Mouse (Mus musculus): Measurements from ENCODE around the gene Dhrs7b. TPM values are rescaled to one million over a fixed set of nuclear protein-coding genes. Genes with fewer than 3 reads are reported as not detected.

Dhrs7b gene
- polyA plus RNA-seq, 1 experiment: not detected

DNA sequence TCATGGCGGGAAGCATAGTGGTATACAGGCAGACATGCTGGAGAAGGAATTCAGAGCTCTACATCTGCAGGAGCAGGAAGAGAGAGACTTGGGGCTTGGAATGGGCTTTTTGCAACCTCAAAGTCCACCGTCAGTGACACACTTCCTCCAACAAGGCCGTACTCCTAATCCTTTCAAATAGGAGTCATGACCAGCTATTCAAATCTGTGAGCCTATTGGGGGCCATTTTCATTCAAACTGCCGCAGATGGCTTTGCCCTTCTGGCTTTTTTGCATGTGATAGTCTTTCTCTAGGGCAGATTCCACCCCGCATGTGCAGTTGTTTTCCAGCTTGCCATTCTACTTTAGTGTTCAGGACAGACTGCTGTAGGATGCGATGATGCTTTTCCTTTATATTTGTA, 6.5 kb downstream of the Dhrs7b start:
- TF ChIP-seq POLR2A (IDR thresholded peaks at IDR 0.05; ENCODE audit: insufficient read depth, low read depth, low read length) (no peak), CTCF (IDR thresholded peaks at IDR 0.05; ENCODE audit: insufficient read depth, low read depth, low read length) (no peak)
- H3K4me3 ChIP-seq (ENCODE audit: insufficient read depth, low read depth, low read length): no peak overlapping the region
- no peak overlapping the region for H3K27ac ChIP-seq (ENCODE audit: insufficient read depth, low read depth, low read length)
- no peaks in the 10 kb centered on the region for H3K4me1 ChIP-seq (ENCODE audit: control insufficient read depth, insufficient read depth, low read length)
- WGBS: 93% methylated on average over 6 of the region's 6 CpGs

DNA sequence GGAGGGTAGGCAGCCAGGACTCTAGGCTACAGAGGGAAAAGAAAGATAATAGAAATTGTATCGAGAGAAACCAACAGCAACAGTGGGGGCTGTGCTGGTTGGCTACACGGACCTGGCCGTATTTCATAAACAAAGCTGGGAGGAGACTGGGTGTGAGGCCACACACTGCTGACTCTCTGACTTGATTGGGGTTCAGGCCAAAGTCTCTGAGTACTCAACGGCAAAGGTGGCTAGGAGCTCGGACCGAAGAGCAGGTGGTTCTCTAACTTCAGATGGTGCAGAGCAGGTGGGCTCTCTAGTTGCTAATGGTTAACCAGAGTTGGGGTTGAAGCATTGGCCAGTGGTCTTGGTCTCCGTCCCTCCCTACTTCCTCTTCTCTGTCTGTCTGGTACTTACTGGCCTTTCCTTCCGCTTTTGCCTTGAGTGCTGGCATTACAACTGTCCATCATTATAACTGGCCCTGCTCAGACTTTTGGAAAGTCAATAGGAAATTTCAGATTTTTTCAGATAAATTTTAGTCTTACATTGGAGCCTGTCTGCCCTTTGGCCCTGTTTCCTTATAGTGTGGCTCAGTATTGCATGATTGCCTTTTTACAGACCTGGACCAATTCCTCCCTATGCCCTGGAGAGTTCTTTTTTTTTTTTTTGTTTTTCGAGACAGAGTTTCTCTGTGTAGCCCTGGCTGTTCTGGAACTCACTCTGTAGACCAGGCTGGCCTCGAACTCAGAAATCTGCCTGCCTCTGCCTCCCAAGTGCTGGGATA, 7.4 kb downstream of the Dhrs7b start:
- Histone ChIP-seq H3K27ac (ENCODE audit: insufficient read depth, low read depth, low read length) (no peak overlapping the region), H3K4me3 (ENCODE audit: insufficient read depth, low read depth, low read length) (no peak overlapping the region), H3K4me1 (ENCODE audit: control insufficient read depth, insufficient read depth, low read length) (no peaks in the 10 kb centered on the region)
- TF ChIP-seq CTCF (IDR thresholded peaks at IDR 0.05; ENCODE audit: insufficient read depth, low read depth, low read length): no peak
- TF ChIP-seq POLR2A (IDR thresholded peaks at IDR 0.05; ENCODE audit: insufficient read depth, low read depth, low read length): no peak
- WGBS: 87% methylated on average over 10 of the region's 10 CpGs

DNA sequence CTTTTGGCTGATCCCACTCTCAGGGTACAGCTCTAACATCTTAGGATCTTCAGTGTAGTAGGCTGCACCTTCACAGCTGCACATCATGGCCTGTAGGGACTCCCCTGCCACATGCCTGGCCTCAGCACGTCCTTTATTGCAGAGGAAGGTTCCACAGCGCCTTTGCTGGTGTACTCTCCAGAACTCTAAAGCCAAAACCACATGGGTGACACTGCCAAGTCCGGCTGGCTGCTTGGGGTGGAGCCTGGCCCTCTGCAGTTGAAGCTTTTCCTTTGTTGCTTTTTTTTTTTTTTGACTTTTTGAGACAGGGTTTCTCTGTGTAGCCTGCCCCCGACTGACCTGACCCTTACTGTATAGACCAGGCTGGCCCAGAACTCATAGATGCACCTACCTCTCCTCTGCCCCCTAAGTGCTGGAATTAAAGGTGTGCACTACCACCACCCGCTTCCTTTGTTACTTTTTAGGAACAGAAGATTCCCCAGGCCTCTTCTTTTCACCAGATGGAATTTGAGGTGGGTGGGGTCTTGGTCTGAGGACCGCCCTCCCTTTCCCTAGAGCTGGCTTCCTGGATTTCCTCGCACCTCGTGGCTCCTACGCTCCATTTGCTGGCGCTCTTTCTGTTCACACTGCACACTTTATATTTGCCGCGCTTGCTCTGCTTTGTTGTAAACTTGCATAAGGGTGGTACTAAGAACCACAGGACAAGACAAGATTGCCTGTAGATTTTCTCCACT, 11.2 kb downstream of the Dhrs7b start:
- Histone ChIP-seq H3K27ac (ENCODE audit: insufficient read depth, low read depth, low read length) (no peak overlapping the region), H3K4me3 (ENCODE audit: insufficient read depth, low read depth, low read length) (no peak overlapping the region), H3K4me1 (ENCODE audit: control insufficient read depth, insufficient read depth, low read length) (no peaks in the 10 kb centered on the region)
- 74% methylated on average over 12 of the region's 12 CpGs for WGBS
- no peak for TF ChIP-seq POLR2A (IDR thresholded peaks at IDR 0.05; ENCODE audit: insufficient read depth, low read depth, low read length)
- no peak for TF ChIP-seq CTCF (IDR thresholded peaks at IDR 0.05; ENCODE audit: insufficient read depth, low read depth, low read length)

DNA sequence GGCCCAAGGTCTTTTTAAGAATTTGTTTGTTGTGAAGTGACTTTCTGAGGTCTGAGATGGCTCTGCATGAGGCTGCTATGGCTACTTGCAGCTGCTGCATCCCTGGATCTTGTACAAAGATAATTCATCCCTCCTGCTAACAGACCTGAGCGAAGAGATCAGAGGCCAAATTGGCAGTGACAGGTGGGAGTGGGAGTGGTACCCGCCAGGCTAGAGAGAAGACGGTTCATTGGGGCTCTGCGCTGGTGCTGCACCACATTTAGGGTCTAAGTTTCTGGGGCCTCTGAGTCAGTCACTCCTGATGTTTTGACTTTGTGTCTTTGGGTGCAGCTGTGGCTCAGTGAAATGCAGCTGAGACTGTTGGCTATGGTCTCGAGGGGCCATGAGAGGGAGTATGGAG, 13.0 kb downstream of the Dhrs7b start:
- no peak for TF ChIP-seq POLR2A (IDR thresholded peaks at IDR 0.05; ENCODE audit: insufficient read depth, low read depth, low read length)
- no peak for TF ChIP-seq CTCF (IDR thresholded peaks at IDR 0.05; ENCODE audit: insufficient read depth, low read depth, low read length)
- H3K27ac ChIP-seq (ENCODE audit: insufficient read depth, low read depth, low read length): no peak overlapping the region
- H3K4me3 ChIP-seq (ENCODE audit: insufficient read depth, low read depth, low read length): no peak overlapping the region
- H3K4me1 ChIP-seq (ENCODE audit: control insufficient read depth, insufficient read depth, low read length): no peaks in the 10 kb centered on the region
- WGBS: 89% methylated on average over 5 of the region's 5 CpGs

DNA sequence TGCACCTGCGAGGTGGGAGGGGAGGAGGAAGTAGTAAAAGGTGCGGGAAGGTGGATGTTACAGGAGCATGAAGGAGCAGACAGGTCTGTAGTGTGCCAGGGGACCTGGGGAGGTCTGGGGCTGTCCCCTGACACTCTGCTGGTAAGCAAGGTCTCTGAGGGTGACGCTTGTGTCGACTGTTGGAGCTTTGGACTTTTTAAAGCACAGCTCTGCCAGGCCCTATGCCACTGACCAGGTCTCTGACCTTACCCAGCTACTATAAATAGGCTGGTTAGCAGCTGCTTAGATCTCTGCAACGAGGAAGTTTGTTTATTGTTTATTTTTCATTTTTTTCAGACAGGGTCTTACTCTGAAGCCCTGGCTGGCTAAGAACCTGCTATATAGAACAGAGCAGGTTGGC, 15.0 kb downstream of the Dhrs7b start:
- H3K4me1 ChIP-seq (ENCODE audit: control insufficient read depth, insufficient read depth, low read length): no peaks in the 10 kb centered on the region
- WGBS: 83% methylated on average over 5 of the region's 5 CpGs
- TF ChIP-seq CTCF (IDR thresholded peaks at IDR 0.05; ENCODE audit: insufficient read depth, low read depth, low read length) (no peak), POLR2A (IDR thresholded peaks at IDR 0.05; ENCODE audit: insufficient read depth, low read depth, low read length) (no peak)

DNA sequence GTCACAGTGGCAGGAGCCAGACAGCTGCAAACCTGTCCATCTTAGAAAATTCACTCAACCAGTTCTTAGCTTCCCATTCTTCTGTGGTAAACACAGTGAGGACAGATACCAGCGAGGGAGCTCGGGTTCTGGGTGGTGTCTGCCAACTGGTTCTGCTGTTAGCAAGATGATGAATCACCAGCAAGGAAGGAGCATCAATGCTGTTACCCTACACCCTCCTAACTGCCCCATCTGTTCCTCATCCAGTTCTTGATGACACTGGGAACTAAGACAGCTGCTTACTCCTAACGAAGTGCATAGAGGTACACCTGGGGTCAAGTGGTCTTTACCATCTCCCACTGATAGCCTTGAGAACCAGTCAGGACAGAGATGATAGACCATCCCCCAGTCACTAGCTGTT, 26.2 kb downstream of the Dhrs7b start:
- WGBS: 69% methylated on average over 3 of the region's 3 CpGs
- no peak overlapping the region for H3K27ac ChIP-seq (ENCODE audit: insufficient read depth, low read depth, low read length)
- no peak overlapping the region for H3K4me3 ChIP-seq (ENCODE audit: insufficient read depth, low read depth, low read length)
- H3K4me1 ChIP-seq (ENCODE audit: control insufficient read depth, insufficient read depth, low read length): no peaks in the 10 kb centered on the region
- TF ChIP-seq CTCF (IDR thresholded peaks at IDR 0.05; ENCODE audit: insufficient read depth, low read depth, low read length) (no peak), POLR2A (IDR thresholded peaks at IDR 0.05; ENCODE audit: insufficient read depth, low read depth, low read length) (no peak)

More for the DNA sequence above, 15.0 kb downstream of the Dhrs7b start:
- Histone ChIP-seq H3K27ac (ENCODE audit: insufficient read depth, low read depth, low read length) (no peak overlapping the region), H3K4me3 (ENCODE audit: insufficient read depth, low read depth, low read length) (no peak overlapping the region)

DNA sequence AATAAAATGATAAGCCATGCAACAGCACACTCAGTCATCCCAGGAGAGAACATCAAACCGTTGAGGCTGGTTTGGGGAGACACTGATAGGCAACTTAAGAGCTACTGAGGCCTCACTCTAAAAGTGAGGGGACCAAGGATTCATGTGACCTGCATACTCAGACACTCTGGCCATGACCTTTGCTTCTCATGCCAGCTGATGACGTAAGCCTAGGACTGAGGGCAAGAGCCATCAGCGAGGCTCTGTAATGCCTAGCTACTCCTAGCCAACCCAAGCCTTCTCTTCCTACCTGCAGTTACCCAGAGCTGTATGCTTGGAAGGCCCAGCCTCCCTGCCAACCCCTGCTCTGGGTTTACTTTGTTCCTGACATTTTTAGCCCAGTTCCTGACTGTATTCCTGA, 31.6 kb downstream of the Dhrs7b start:
- Histone ChIP-seq H3K4me3 (ENCODE audit: insufficient read depth, low read depth, low read length) (no peak overlapping the region), H3K27ac (ENCODE audit: insufficient read depth, low read depth, low read length) (no peak overlapping the region), H3K4me1 (ENCODE audit: control insufficient read depth, insufficient read depth, low read length) (peaks cover 3% of the 10 kb centered on the region; the same call in 1 of the 2 replicates)
- TF ChIP-seq POLR2A (IDR thresholded peaks at IDR 0.05; ENCODE audit: insufficient read depth, low read depth, low read length) (no peak), CTCF (IDR thresholded peaks at IDR 0.05; ENCODE audit: insufficient read depth, low read depth, low read length) (no peak)
- 92% methylated on average over 3 of the region's 3 CpGs for WGBS

DNA sequence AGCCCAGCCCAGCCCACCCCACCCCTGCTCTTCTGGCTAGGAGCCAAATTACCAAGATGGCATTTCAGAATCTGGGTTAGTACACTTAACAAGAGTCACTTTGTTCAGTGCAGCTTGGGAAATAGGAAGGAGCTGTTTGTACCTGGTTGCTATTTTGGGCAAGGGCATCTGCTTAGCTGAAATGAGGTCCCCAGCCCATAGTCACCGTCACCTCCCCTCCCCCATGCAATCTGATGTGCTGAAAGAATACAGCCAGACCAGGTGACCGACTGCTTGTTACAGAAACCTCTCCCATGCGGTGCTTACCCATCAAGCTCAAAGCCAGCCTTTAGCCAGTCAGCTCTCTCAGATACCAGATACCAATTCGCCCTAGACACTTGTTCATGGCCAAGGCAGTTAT, 32.8 kb downstream of the Dhrs7b start:
- TF ChIP-seq CTCF (IDR thresholded peaks at IDR 0.05; ENCODE audit: insufficient read depth, low read depth, low read length) (no peak), POLR2A (IDR thresholded peaks at IDR 0.05; ENCODE audit: insufficient read depth, low read depth, low read length) (no peak)
- Histone ChIP-seq H3K4me1 (ENCODE audit: control insufficient read depth, insufficient read depth, low read length) (peaks cover 5% of the 10 kb centered on the region; the same call in 1 of the 2 replicates), H3K4me3 (ENCODE audit: insufficient read depth, low read depth, low read length) (no peak overlapping the region), H3K27ac (ENCODE audit: insufficient read depth, low read depth, low read length) (no peak overlapping the region)
- 82% methylated on average over 4 of the region's 4 CpGs for WGBS

DNA sequence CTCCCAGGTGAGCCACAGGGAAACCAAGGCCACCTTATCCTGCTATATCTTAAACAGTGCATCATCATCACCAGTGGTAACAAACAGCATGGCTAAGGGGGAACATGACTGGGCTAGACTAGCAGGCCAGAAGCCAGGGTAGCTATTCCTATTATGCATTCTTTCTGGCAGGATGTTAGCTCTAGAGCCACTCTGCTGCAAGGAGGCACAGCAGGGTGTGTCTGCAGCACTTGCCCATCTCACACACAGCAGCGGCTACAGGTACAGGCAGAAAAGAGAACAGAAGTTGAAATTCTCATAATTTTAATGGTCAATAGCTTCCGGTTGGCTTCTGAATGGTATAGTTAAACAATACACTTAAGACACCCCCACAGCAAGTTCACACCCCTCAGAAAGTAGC, 33.7 kb downstream of the Dhrs7b start:
- TF ChIP-seq CTCF (IDR thresholded peaks at IDR 0.05; ENCODE audit: insufficient read depth, low read depth, low read length) (no peak), POLR2A (IDR thresholded peaks at IDR 0.05; ENCODE audit: insufficient read depth, low read depth, low read length) (no peak)

More for the DNA sequence above, 33.7 kb downstream of the Dhrs7b start:
- no peak overlapping the region for H3K4me3 ChIP-seq (ENCODE audit: insufficient read depth, low read depth, low read length)
- peaks cover 5% of the 10 kb centered on the region; the same call in 1 of the 2 replicates for H3K4me1 ChIP-seq (ENCODE audit: control insufficient read depth, insufficient read depth, low read length)
- 79% methylated on average over 2 of the region's 2 CpGs for WGBS
- H3K27ac ChIP-seq (ENCODE audit: insufficient read depth, low read depth, low read length): no peak overlapping the region
